Mouse (Mus musculus) limb, embryonic 15.5 days (tissue): ENCODE results near the gene Pebp1. TPM values are rescaled to one million over a fixed set of nuclear protein-coding genes. Genes with fewer than 3 reads are reported as not detected.

Experiments used
- ATAC-seq: fragments of 200-750 bp; cut with Nextera tagmentation; 2 replicates; pipeline ENCODE4 v1.8.0; 2017; ENCODE audit warnings: low read depth, moderate TSS enrichment; ENCODE audit not compliant: insufficient number of reproducible peaks, low FRiP score, low TSS enrichment
- H3K27ac ChIP-seq: fragments of 300-500 bp; sonication (generic); 2 replicates; pipeline ENCODE4 v1.5.1; 2015; ENCODE audit warnings: moderate library complexity, mild to moderate bottlenecking, inconsistent platforms
- H3K27me3 ChIP-seq: fragments of 300-500 bp; sonication (generic); 2 replicates; pipeline ENCODE4 v1.6.1; 2015; ENCODE audit warnings: inconsistent platforms
- H3K36me3 ChIP-seq: fragments of 300-500 bp; sonication (generic); 2 replicates; pipeline ENCODE4 v1.6.1; 2015; ENCODE audit warnings: inconsistent platforms
- H3K4me1 ChIP-seq: fragments of 300-500 bp; sonication (generic); 2 replicates; pipeline ENCODE4 v1.6.1; 2015; ENCODE audit warnings: inconsistent platforms
- H3K4me2 ChIP-seq: fragments of 300-500 bp; sonication (generic); 2 replicates; pipeline ENCODE4 v1.6.1; 2015; ENCODE audit warnings: mild to moderate bottlenecking, inconsistent platforms
- H3K4me3 ChIP-seq: fragments of 300-500 bp; sonication (generic); 2 replicates; pipeline ENCODE4 v1.5.1; 2015; ENCODE audit warnings: mild to moderate bottlenecking, inconsistent platforms
- H3K9ac ChIP-seq: fragments of 300-500 bp; sonication (generic); 2 replicates; pipeline ENCODE4 v1.6.1; 2015; ENCODE audit warnings: inconsistent platforms
- H3K9me3 ChIP-seq: fragments of 300-500 bp; sonication (generic); 2 replicates; pipeline ENCODE4 v1.6.1; 2016; ENCODE audit warnings: inconsistent platforms
- WGBS: fragments of 180-500 bp; shearing (Covaris S2); methylation state at CpG from one replicate; pipeline ENCODE4 v1.1.7; 2015; 5-methylcytosine and 5-hydroxymethylcytosine counted together
- polyA plus RNA-seq: library from polyadenylated mRNA; unstranded; fragments of >200 nt; fragmentation: Nextera tagmentation; extraction: Ambion mirVana; gene quantifications from 2 replicates; pipeline ENCODE4 v1.2.1, GENCODE M21; 2015

Gene Pebp1
- polyA plus RNA-seq, 1 experiment from 2014 or later: 645 TPM

DNA sequence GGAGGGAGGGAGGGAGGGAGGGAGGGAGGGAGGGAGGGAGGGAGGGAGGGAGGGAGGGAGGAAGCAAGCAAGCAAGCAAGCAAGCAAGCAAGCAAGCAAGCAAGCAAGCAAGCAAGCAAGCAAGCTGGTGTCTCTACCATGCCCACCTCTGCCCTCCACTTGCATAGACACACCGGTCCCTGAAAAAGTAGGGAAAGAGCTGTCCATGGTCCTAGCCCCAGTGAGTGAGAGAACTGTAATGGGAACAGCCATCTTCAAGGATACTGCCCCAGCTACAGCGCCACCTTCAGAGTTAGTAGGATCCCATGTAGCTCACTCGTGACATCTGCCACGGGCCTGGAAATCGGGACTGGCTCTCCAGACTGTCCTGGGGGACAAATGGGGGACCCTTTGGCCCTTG is 22.7 kb downstream of the Pebp1 start:
- Histone ChIP-seq H3K27ac (no peak overlapping the region), H3K9ac (no peak overlapping the region), H3K9me3 (no peaks in the 10 kb centered on the region), H3K4me3 (no peak overlapping the region), H3K27me3 (no peaks in the 10 kb centered on the region), H3K4me1 (no peaks in the 10 kb centered on the region), H3K4me2 (no peak overlapping the region), H3K36me3 (peaks cover 19% of the 10 kb centered on the region)
- WGBS: 37% methylated on average over 5 of the region's 5 CpGs
- no peak for ATAC-seq

DNA sequence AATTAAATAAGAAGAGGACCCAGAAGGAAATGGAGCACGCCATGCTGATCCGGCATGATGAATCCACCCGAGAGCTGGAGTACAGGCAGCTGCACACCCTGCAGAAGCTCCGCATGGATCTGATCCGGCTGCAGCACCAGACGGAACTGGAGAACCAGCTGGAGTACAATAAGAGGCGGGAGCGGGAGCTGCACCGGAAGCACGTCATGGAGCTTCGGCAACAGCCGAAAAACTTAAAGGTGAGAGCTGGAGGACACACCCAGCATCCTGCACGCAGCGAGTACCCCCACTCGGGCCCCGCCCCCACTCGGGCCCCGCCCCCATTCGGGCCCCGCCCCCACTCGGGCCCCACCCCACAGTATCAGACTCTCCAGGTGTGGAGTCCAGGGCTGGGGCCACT is 23.9 kb downstream of the Pebp1 start:
- Histone ChIP-seq H3K9ac (no peak overlapping the region), H3K36me3 (peaks cover 19% of the 10 kb centered on the region), H3K9me3 (no peaks in the 10 kb centered on the region), H3K4me2 (no peak overlapping the region), H3K4me1 (no peaks in the 10 kb centered on the region), H3K27ac (no peak overlapping the region), H3K27me3 (no peaks in the 10 kb centered on the region), H3K4me3 (no peak overlapping the region)
- 87% methylated on average over 21 of the region's 21 CpGs for WGBS
- no peak for ATAC-seq

DNA sequence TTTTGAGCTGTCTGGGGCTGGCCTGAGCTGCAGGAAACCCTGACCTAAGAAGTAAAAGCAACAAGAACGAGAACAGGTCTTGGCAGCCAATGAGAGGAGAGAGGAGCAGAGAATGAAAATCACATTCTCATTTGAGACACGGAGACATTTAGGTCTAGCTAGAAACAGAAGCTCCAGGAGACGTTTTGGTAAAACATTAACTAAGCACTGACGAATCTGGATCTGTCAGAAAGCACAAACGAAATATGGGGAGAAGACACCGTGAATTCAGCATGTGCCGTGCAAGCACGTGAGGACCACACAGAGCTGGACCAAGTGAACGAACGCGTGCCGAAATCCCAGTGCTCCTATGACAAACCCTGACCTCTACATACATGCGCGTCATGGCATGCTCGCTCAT is 29.1 kb downstream of the Pebp1 start:
- Histone ChIP-seq H3K4me3 (no peak overlapping the region), H3K9me3 (no peaks in the 10 kb centered on the region), H3K4me1 (no peaks in the 10 kb centered on the region), H3K36me3 (peaks cover 23% of the 10 kb centered on the region), H3K9ac (no peak overlapping the region), H3K27me3 (no peaks in the 10 kb centered on the region), H3K27ac (no peak overlapping the region), H3K4me2 (no peak overlapping the region)
- 91% methylated on average over 15 of the region's 15 CpGs for WGBS
- ATAC-seq: no peak

DNA sequence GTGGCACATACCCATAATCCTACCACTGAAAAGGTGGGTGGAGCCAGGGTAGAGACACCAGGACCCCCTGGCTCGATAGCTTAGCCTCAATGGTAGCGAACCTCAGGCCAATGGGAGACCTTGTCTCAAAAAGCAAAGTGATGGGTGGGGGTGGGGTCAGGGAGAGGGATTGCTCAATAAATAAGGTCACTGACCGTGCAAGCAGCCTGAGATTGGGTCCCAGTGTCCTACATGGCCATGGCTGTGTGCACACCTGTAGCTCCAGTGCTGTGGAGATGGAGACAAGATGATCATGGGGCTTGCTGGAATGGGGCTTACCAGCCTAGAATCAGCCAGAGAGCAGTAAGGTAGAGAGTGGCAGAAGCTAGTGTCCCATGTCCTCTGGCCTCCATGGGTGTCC is 35.7 kb downstream of the Pebp1 start:
- no peaks in the 10 kb centered on the region for H3K9me3 ChIP-seq
- 92% methylated on average over 3 of the region's 3 CpGs for WGBS

DNA sequence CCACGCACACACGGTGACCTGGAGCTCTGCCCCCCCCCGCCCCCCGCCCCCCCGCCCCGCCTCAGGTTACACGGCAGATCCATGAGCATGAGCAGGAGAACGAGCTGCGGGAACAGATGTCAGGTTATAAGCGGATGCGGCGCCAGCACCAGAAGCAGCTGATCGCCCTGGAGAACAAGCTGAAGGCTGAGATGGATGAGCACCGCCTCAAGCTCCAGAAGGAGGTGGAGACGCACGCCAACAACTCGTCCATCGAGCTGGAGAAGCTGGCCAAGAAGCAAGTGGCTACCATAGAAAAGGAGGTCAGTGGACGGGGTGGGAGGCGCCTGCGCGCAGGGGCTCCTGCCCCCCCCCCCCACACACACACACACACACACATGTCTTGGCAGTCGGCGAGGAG is 36.6 kb downstream of the Pebp1 start:
- ATAC-seq: no peak
- Histone ChIP-seq H3K4me3 (no peak overlapping the region), H3K27me3 (no peaks in the 10 kb centered on the region), H3K36me3 (peaks cover 4% of the 10 kb centered on the region; the same call in 1 of the 2 replicates), H3K4me1 (0 out of 2 replicates have a peak, but pooled peaks cover 5% of the 10 kb centered on the region), H3K27ac (no peak overlapping the region), H3K9ac (no peak overlapping the region), H3K4me2 (no peak overlapping the region), H3K9me3 (no peaks in the 10 kb centered on the region)
- WGBS: 45% methylated on average over 18 of the region's 24 CpGs

More for the DNA sequence above, 35.7 kb downstream of the Pebp1 start:
- no peaks in the 10 kb centered on the region for H3K27me3 ChIP-seq
- H3K9ac ChIP-seq: no peak overlapping the region
- no peak overlapping the region for H3K4me3 ChIP-seq
- ATAC-seq: no peak
- H3K27ac ChIP-seq: no peak overlapping the region
- H3K4me2 ChIP-seq: no peak overlapping the region
- H3K36me3 ChIP-seq: peaks cover 14% of the 10 kb centered on the region
- H3K4me1 ChIP-seq: 0 out of 2 replicates have a peak, but pooled peaks cover 5% of the 10 kb centered on the region

DNA sequence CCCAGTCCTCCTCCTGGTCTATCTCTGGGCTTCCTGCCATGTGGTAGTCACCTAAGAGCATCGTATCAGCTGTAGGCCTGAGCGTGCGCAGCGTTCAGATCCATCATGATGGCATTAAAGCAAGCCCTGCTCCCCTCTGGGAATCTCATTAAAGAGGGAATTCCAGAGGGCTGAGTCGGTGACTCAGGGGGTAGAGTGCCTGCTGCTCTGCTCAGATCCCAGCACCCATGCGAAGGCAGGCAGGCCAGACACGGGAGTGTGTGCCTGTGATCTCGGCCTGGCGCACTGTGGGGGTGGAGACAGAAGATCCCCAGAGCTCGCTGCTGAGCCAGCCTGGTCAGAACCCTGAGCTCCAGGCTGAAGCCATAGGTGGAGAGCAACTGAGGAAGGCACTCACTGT is 39.1 kb downstream of the Pebp1 start:
- Histone ChIP-seq H3K4me1 (0 out of 2 replicates have a peak, but pooled peaks cover 5% of the 10 kb centered on the region), H3K9ac (no peak overlapping the region), H3K4me3 (no peak overlapping the region), H3K36me3 (peaks cover 7% of the 10 kb centered on the region; the same call in 1 of the 2 replicates), H3K4me2 (no peak overlapping the region), H3K27ac (no peak overlapping the region), H3K27me3 (0 out of 2 replicates have a peak, but pooled peaks cover under 1% of the 10 kb centered on the region), H3K9me3 (no peaks in the 10 kb centered on the region)
- no peak for ATAC-seq
- 13% methylated on average over 10 of the region's 10 CpGs for WGBS

DNA sequence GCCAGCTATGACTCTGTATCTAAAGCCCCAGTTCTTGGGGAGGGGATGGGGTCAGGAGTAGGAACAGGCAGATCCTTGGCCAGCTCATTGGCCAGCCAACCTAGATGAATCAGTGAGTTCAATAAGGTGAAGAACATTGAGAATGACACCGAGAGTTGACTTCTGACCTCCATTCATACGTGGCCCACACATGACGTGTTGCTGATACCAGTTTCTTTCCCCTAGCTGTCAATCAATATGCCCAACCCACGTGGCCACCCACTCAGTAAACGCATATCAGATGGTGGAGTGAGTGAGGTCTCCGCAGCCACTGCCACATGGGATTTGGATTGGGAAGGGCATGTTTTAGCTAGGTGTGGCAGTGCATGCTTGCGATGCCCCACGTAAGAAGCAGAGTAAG is 42.3 kb downstream of the Pebp1 start:
- H3K27me3 ChIP-seq: peaks cover 14% of the 10 kb centered on the region; the same call in 1 of the 2 replicates
- H3K36me3 ChIP-seq: 0 out of 2 replicates have a peak, but pooled peaks cover 4% of the 10 kb centered on the region
- no peak overlapping the region for H3K4me2 ChIP-seq
- H3K4me3 ChIP-seq: no peak overlapping the region
- no peaks in the 10 kb centered on the region for H3K9me3 ChIP-seq
- no peak for ATAC-seq
- no peak overlapping the region for H3K9ac ChIP-seq
- 83% methylated on average over 8 of the region's 8 CpGs for WGBS
- no peak overlapping the region for H3K27ac ChIP-seq
- peaks cover 16% of the 10 kb centered on the region; the same call in 1 of the 2 replicates for H3K4me1 ChIP-seq

DNA sequence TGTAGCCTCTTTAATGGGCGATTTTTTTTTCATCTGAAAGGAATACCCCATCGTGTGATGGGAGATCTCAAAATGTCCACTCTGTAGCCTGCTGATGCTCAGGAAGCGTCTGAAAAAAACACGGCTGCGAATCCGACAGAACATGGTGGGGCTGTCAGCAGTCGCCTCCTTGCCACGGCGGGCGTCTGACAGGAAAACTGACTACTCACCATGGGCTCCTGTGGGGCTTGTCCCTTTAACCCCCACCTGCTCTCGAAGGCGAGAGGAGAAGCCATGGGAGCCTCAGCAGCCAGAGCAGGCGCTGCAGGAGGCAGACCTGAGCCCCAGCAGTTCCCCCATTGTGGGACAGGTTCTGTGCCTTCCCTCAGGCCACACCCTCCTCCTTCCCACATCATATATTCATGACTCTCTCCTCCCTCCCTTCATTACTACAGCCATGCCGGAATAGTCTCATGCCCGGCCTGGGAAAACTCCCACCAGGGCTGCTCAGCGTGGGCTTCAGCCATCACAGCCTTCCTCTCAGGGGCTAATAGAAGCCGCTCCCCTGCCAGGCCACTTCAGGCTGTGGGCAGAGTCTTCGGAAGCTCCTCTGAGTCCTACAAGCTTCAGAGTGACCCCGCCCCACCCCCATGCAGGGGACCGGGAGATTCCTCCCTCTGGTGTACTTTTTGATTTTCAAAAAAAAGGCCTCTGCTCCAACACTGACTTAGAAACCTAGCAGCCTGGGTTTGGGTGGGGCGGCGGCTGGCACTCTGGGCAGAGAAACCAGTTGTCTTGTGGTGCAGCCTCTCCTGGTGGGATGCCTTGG is 44.5 kb downstream of the Pebp1 start:
- H3K36me3 ChIP-seq: 0 out of 2 replicates have a peak, but pooled peaks cover 4% of the 10 kb centered on the region
- H3K9ac ChIP-seq: no peak overlapping the region
- ATAC-seq: no peak

DNA sequence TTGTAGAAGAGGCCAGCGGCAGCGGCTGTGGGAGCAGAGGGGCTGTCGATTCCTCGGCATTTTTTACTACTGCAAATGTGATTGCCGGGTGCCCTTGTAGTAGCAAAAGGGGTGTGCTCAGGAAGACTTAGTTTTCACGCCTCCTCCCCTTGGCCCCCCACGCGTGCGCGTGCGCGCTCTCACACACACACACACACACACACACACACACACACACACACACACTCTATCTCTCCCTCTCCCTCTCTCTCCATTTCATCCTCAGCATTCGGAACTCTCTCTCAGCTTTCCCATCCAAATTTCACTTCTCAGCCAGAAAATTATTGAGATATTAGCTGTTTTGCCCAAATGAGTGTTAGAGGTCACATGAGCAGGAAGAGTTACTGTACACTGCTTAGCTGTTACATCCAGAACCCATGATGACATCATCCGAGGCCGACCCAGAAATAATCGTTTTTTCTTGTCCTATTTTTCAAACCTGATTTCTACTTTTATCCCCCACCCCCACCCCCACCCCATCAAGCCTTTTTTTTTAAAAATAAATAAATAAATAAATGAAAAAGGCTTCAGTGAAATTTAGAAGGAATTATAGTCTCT is 45.4 kb downstream of the Pebp1 start:
- peaks cover 18% of the 10 kb centered on the region; the same call in 1 of the 2 replicates for H3K4me1 ChIP-seq
- H3K9me3 ChIP-seq: no peaks in the 10 kb centered on the region
- no peak for ATAC-seq
- no peak overlapping the region for H3K4me2 ChIP-seq
- H3K27ac ChIP-seq: no peak overlapping the region
- peaks cover 14% of the 10 kb centered on the region; the same call in 1 of the 2 replicates for H3K27me3 ChIP-seq
- 55% methylated on average over 16 of the region's 16 CpGs for WGBS
- 0 out of 2 replicates have a peak, but pooled peaks cover 4% of the 10 kb centered on the region for H3K36me3 ChIP-seq
- no peak overlapping the region for H3K4me3 ChIP-seq
- H3K9ac ChIP-seq: no peak overlapping the region

More for the DNA sequence above, 44.5 kb downstream of the Pebp1 start:
- Histone ChIP-seq H3K9me3 (no peaks in the 10 kb centered on the region), H3K4me1 (peaks cover 18% of the 10 kb centered on the region; the same call in 1 of the 2 replicates), H3K27ac (no peak overlapping the region), H3K27me3 (peaks cover 14% of the 10 kb centered on the region; the same call in 1 of the 2 replicates), H3K4me3 (peak overlapping the region; percentile 23; the same call in 1 of the 2 replicates), H3K4me2 (peak overlapping the region; percentile 33; the same call in 1 of the 2 replicates)
- WGBS: 31% methylated on average over 22 of the region's 22 CpGs

DNA sequence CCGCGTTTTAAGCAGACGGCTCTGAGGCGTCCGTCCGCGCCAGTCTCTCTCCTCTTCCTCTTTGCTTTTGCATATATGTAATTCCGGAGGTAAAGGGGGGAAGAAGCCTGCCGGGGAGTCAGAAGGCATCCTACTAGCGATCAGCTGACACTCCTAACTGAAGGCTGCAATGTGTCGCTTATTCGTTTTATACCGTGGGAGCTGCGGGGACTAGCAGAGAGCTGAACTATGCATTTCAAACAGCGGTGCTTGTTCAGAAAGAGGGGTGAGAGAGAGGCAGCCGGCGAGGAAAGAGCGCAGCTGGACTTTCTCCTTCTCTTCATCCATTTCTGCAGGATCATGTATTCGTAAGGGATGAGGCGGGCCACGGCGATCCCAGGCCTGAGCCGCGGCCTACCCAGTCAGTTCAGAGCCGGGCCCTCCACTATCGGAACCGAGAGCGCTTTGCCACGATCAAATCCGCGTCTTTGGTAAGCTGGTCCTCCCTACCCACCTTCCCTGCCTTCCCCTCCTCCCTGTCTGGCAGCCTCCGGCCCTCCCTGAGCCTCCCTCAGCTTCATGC is 46.6 kb downstream of the Pebp1 start:
- no peak for ATAC-seq
- Histone ChIP-seq H3K4me3 (peak overlapping the region; percentile 37), H3K27ac (no peak overlapping the region), H3K27me3 (peaks cover 14% of the 10 kb centered on the region; the same call in 1 of the 2 replicates), H3K36me3 (0 out of 2 replicates have a peak, but pooled peaks cover 4% of the 10 kb centered on the region), H3K9me3 (no peaks in the 10 kb centered on the region), H3K9ac (peak overlapping the region; percentile 26; the same call in 1 of the 2 replicates), H3K4me1 (peaks cover 18% of the 10 kb centered on the region; the same call in 1 of the 2 replicates), H3K4me2 (peak overlapping the region; percentile 53)
- 5% methylated on average over 32 of the region's 32 CpGs for WGBS

DNA sequence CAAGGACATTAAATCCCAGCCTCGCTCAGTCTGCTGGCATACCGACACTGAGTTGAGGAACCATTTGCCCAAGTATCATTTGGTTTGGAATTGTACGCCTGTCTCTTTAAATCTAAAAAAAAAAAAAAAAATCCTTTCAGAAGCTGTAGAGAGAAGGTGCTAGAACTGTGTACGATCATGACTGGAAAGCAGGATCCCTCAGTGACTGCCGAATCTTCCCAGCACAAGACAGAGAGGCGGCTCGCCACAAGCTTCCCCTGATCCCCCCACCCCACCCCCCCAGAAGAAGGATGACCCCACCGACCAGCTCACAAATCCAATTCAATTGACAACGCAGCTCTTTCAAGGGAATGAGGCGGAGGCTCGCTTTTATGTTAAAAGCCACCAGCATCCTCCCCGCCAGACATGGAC is 47.1 kb downstream of the Pebp1 start:
- Histone ChIP-seq H3K27me3 (peaks cover 14% of the 10 kb centered on the region; the same call in 1 of the 2 replicates), H3K4me1 (peaks cover 18% of the 10 kb centered on the region; the same call in 1 of the 2 replicates), H3K27ac (no peak overlapping the region), H3K4me2 (peak overlapping the region; percentile 53), H3K36me3 (0 out of 2 replicates have a peak, but pooled peaks cover 4% of the 10 kb centered on the region), H3K9me3 (no peaks in the 10 kb centered on the region), H3K4me3 (peak overlapping the region; percentile 37), H3K9ac (no peak overlapping the region)
- ATAC-seq: no peak
- 9% methylated on average over 12 of the region's 12 CpGs for WGBS
